Mouse (Mus musculus) granulocyte monocyte progenitor cell, adult 5-6 weeks (primary cell): ENCODE results near the gene Rassf7. TPM values are rescaled to one million over a fixed set of nuclear protein-coding genes. Genes with fewer than 3 reads are reported as not detected.

Experiments used
- ATAC-seq: replicated peaks from 2 replicates; pipeline ENCODE4 v1.8.0; 2016; ENCODE audit warnings: mild to moderate bottlenecking, moderate TSS enrichment, inconsistent platforms; ENCODE audit not compliant: poor library complexity, severe bottlenecking
- total RNA-seq, 2 experiments: library from RNA; stranded (forward) in 1 of 2; stranded (reverse) in 1 of 2; fragments of 200-712, 200-1000 nt in 1 of 2; fragments of >200 nt in 1 of 2; fragmentation: Nextera tagmentation in 1 of 2; gene quantifications; 2 replicates each; pipeline ENCODE4 v1.2.3; 2014 to 2017

Gene Rassf7
- total RNA-seq (2014; fragmentation: Nextera tagmentation) (3.1 and 4.5 TPM in 2 replicates), total RNA-seq (2017) (2.0 and 4.5 TPM in 2 replicates)

- ATAC-seq = peak; percentile 86
Observed at GRCm38 (mm10) chr7:141215101-141215879, at the start of gene Rassf7. Gene Rassf7 (plus strand): TSS chr7:141215860.

GRCm38 (mm10) chr7:141167901-141168517 is 47.7 kb upstream of the Rassf7 start:
- peak; percentile 13; the same call in 1 of the 2 replicates for ATAC-seq

GRCm38 (mm10) chr7:141168518-141168953 is 47.1 kb upstream of the Rassf7 start:
- ATAC-seq = peak; percentile 56

GRCm38 (mm10) chr7:141169300-141169699 is 46.4 kb upstream of the Rassf7 start:
- no peak for ATAC-seq

GRCm38 (mm10) chr7:141169866-141170265 is 45.8 kb upstream of the Rassf7 start:
- ATAC-seq = peak; percentile 53

GRCm38 (mm10) chr7:141172116-141173006 is 43.3 kb upstream of the Rassf7 start, which contains the start of gene Rnh1:
Gene Rnh1 (minus strand): TSS chr7:141172857.
- peak; percentile 64 for ATAC-seq

GRCm38 (mm10) chr7:141173323-141173850 is 42.3 kb upstream of the Rassf7 start:
- ATAC-seq = no peak

- no peak for ATAC-seq
Observed at GRCm38 (mm10) chr7:141175068-141175467, 40.6 kb upstream of the Rassf7 start.

GRCm38 (mm10) chr7:141176173-141176572 is 39.5 kb upstream of the Rassf7 start:
- peak; percentile 63 for ATAC-seq

GRCm38 (mm10) chr7:141188194-141188593 is 27.5 kb upstream of the Rassf7 start:
- no peak for ATAC-seq

GRCm38 (mm10) chr7:141188733-141189132 is 26.9 kb upstream of the Rassf7 start:
- ATAC-seq = no peak

- ATAC-seq = no peak
Observed at GRCm38 (mm10) chr7:141190220-141190619, 25.4 kb upstream of the Rassf7 start.

GRCm38 (mm10) chr7:141191036-141191435 is 24.6 kb upstream of the Rassf7 start:
- no peak for ATAC-seq

- ATAC-seq = no peak
Observed at GRCm38 (mm10) chr7:141191796-141192685, 23.6 kb upstream of the Rassf7 start.

- ATAC-seq = no peak
Observed at GRCm38 (mm10) chr7:141192776-141193347, 22.8 kb upstream of the Rassf7 start.

- peak; percentile 4; the same call in 1 of the 2 replicates for ATAC-seq
Observed at GRCm38 (mm10) chr7:141193348-141193856, 22.3 kb upstream of the Rassf7 start.

GRCm38 (mm10) chr7:141193948-141194347 is 21.7 kb upstream of the Rassf7 start, which contains the start of the genes Hras and Lrrc56:
Gene Hras (minus strand): TSS chr7:141194005.
Gene Lrrc56 (plus strand): TSS chr7:141194157.
- ATAC-seq = peak; percentile 89

- peak; percentile 42 for ATAC-seq
Observed at GRCm38 (mm10) chr7:141194409-141194808, 21.3 kb upstream of the Rassf7 start.
